Mouse (Mus musculus): Measurements from ENCODE around the gene Oosp1. TPM values are rescaled to one million over a fixed set of nuclear protein-coding genes. Genes with fewer than 3 reads are reported as not detected.

Oosp1 gene
- polyA plus RNA-seq, 1 experiment from 2014 or later: not detected

DNA sequence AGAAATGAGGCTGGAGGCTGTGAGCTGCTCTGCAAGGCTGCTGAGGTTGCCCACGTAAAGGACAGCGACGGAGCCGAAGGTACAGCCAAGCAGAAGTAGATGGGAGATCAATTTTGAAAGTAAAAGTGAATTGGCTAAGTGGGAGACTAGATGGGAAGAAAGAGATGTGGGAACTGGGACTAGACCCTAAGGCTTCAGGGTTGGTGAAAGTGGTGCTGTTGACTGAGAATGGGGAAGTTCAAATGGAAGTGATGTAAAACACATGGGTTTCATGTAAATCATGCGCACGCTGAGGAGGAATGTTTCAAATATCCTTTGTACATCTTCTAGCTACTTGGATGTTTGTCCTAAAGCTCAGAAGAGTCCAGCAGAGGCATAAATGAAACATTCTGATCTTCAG, 7.4 kb upstream of the Oosp1 start:
- Histone ChIP-seq H3K9ac (ENCODE audit: low read depth, low read length) (no peak overlapping the region), H3K4me1 (replicated peaks; ENCODE audit: control insufficient read depth, insufficient read depth, low read length) (no peaks in the 10 kb centered on the region), H3K9me3 (ENCODE audit: control insufficient read depth, low read length) (no peaks in the 10 kb centered on the region), H3K27me3 (ENCODE audit: control insufficient read depth, insufficient read depth, low read length) (no peaks in the 10 kb centered on the region), H3K4me3 (ENCODE audit: low read depth, low read length) (no peak overlapping the region), H3K27ac (ENCODE audit: low read depth, low read length) (no peak overlapping the region), H3K4me2 (replicated peaks; ENCODE audit: low read depth, low read length) (no peak overlapping the region), H3K36me3 (ENCODE audit: control insufficient read depth, insufficient read depth, low read length) (no peaks in the 10 kb centered on the region)
- ATAC-seq (ENCODE audit: low FRiP score) (no peak), DNase-seq (ENCODE audit: low spot score) (no peak)
- 89% methylated on average over 6 of the region's 6 CpGs for WGBS

DNA sequence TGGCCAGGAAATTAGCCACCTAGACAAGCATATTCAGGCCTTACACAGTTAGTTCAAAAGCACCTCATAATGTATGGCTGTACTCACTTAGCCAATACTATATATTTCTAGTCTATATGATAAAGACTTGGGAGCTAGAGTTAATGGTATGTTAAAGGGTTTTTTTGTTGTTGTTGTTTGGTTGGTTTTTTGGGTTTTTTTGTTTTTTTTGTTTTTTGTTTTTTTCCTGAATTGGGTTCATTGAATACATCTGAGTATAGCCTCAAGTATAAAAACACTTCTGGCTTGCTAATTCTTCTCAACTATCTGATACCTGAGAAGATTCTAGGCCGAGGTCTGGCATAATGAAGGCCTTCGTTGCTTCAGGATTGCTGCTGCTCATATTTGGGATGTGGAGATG, 5.8 kb upstream of the Oosp1 start, which contains the start of gene Oosp3:
Oosp3 (plus strand) TSS at position 301 of the 400 bp plus-strand sequence.
- no peak within 1 kb of the TSS for H3K27ac ChIP-seq (ENCODE audit: low read depth, low read length)
- no peaks in the 10 kb centered on the region for H3K4me1 ChIP-seq (replicated peaks; ENCODE audit: control insufficient read depth, insufficient read depth, low read length)
- ATAC-seq (ENCODE audit: low FRiP score) (no peak), DNase-seq (ENCODE audit: low spot score) (no peak)
- no peaks in the 10 kb centered on the region for H3K9me3 ChIP-seq (ENCODE audit: control insufficient read depth, low read length)
- 84% methylated on average over 2 of the region's 2 CpGs for WGBS
- H3K36me3 ChIP-seq (ENCODE audit: control insufficient read depth, insufficient read depth, low read length): no peaks in the 10 kb centered on the region
- H3K27me3 ChIP-seq (ENCODE audit: control insufficient read depth, insufficient read depth, low read length): no peaks in the 10 kb centered on the region
- no peak within 1 kb of the TSS for H3K9ac ChIP-seq (ENCODE audit: low read depth, low read length)
- no peak within 1 kb of the TSS for H3K4me2 ChIP-seq (replicated peaks; ENCODE audit: low read depth, low read length)
- no peak within 1 kb of the TSS for H3K4me3 ChIP-seq (ENCODE audit: low read depth, low read length)

DNA sequence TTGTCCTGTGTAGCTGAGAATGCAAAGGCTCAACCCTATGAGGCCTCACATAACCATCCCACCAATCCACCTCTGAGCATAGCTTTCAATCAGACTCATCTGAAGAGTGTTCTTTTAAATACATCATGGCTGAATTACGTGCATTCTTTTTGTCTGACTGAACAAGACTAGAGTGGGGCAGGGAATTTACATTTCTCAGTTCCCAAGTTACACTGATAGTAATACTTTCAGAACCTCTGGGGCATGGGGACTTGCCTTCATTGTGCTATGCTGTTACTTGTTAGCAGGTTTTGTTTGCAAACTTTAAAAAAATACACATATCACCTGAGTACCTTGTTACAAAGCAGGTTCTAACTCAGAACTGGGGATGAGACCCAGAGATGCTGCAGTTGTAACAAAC, 504 bp upstream of the Oosp1 start:
- Histone ChIP-seq H3K36me3 (ENCODE audit: control insufficient read depth, insufficient read depth, low read length) (no peaks in the 10 kb centered on the region), H3K9me3 (ENCODE audit: control insufficient read depth, low read length) (no peaks in the 10 kb centered on the region), H3K4me3 (ENCODE audit: low read depth, low read length) (no peak overlapping the region), H3K27me3 (ENCODE audit: control insufficient read depth, insufficient read depth, low read length) (no peaks in the 10 kb centered on the region), H3K4me2 (replicated peaks; ENCODE audit: low read depth, low read length) (no peak overlapping the region), H3K4me1 (replicated peaks; ENCODE audit: control insufficient read depth, insufficient read depth, low read length) (no peaks in the 10 kb centered on the region), H3K9ac (ENCODE audit: low read depth, low read length) (no peak overlapping the region), H3K27ac (ENCODE audit: low read depth, low read length) (no peak overlapping the region)
- DNase-seq (ENCODE audit: low spot score) (no peak), ATAC-seq (ENCODE audit: low FRiP score) (no peak)
- WGBS: 59% methylated on average over 1 of the region's 1 CpGs

DNA sequence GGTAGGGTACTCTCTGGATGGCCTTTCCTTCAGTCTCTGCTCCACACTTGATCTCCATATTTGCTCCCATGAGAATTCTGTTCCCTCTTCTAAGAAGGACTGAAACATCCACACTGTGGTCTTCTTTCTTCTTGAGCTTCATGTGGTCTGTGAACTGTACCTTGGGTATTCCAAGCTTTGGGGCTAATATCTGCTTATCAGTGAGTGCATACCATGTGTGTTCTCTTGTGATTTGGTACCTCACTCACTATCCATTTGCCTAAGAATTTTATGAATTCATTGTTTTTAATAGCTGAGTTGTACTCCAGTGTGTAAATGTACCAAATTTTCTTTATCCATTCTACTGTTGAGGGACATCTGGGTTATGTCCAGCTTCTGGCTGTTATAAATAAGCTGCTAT, 29.4 kb downstream of the Oosp1 start:
- ATAC-seq (ENCODE audit: low FRiP score) (no peak), DNase-seq (ENCODE audit: low spot score) (no peak)
- H3K27me3 ChIP-seq (ENCODE audit: control insufficient read depth, insufficient read depth, low read length): no peaks in the 10 kb centered on the region
- no peak overlapping the region for H3K4me2 ChIP-seq (replicated peaks; ENCODE audit: low read depth, low read length)
- H3K9me3 ChIP-seq (ENCODE audit: control insufficient read depth, low read length): no peaks in the 10 kb centered on the region
- no peaks in the 10 kb centered on the region for H3K4me1 ChIP-seq (replicated peaks; ENCODE audit: control insufficient read depth, insufficient read depth, low read length)
- H3K27ac ChIP-seq (ENCODE audit: low read depth, low read length): no peak overlapping the region
- H3K4me3 ChIP-seq (ENCODE audit: low read depth, low read length): no peak overlapping the region
- H3K36me3 ChIP-seq (ENCODE audit: control insufficient read depth, insufficient read depth, low read length): no peaks in the 10 kb centered on the region
- no peak overlapping the region for H3K9ac ChIP-seq (ENCODE audit: low read depth, low read length)

DNA sequence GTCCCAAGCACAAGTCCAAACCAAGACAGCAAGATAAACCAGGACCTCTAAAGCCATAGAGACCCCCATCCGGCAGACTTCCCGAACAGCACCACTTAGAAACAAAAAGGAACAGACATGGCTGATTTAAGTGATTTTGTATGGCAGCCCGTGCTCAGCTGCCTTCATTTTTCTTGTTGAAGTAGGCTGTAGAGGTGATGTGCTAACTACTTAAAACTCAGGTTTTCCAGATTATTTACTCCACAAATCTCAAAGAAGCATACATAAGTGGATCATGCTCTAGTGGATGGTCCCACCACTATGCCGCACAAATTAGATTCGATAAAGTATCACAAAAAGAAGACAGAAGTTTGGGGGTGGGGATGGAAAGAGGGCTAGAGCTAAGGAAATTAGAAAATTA, 30.5 kb downstream of the Oosp1 start, which contains the start of gene Oosp2:
Oosp2 (minus strand) TSS at position 101 of the 400 bp plus-strand sequence.
- no peaks in the 10 kb centered on the region for H3K27me3 ChIP-seq (ENCODE audit: control insufficient read depth, insufficient read depth, low read length)
- H3K4me1 ChIP-seq (replicated peaks; ENCODE audit: control insufficient read depth, insufficient read depth, low read length): no peaks in the 10 kb centered on the region
- 93% methylated on average over 5 of the region's 5 CpGs for WGBS
- no peak within 1 kb of the TSS for H3K9ac ChIP-seq (ENCODE audit: low read depth, low read length)
- no peaks in the 10 kb centered on the region for H3K36me3 ChIP-seq (ENCODE audit: control insufficient read depth, insufficient read depth, low read length)
- no peak within 1 kb of the TSS for H3K4me3 ChIP-seq (ENCODE audit: low read depth, low read length)
- H3K27ac ChIP-seq (ENCODE audit: low read depth, low read length): no peak within 1 kb of the TSS
- no peak within 1 kb of the TSS for H3K4me2 ChIP-seq (replicated peaks; ENCODE audit: low read depth, low read length)
- no peak for DNase-seq (ENCODE audit: low spot score)
- no peak for ATAC-seq (ENCODE audit: low FRiP score)
- H3K9me3 ChIP-seq (ENCODE audit: control insufficient read depth, low read length): no peaks in the 10 kb centered on the region

DNA sequence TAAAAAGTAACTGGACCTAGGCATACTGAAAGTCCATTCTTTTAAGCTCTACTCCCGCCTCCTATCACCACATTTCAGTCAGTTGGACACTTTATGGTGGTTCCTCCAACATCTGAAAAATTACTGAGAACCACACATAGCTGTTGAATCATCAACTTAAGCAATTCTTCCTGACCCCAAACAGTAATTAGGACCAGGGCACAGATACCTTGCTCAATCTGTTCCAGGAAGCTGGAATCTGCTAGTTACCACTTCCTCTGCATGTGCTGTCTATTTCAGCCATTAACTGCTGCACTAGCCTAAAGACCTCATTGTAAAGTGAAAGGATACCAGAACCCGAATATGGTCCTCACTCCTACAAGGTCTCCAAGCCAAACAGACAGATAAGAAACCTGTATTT, 31.8 kb downstream of the Oosp1 start:
- Histone ChIP-seq H3K36me3 (ENCODE audit: control insufficient read depth, insufficient read depth, low read length) (no peaks in the 10 kb centered on the region), H3K9ac (ENCODE audit: low read depth, low read length) (no peak overlapping the region), H3K4me2 (replicated peaks; ENCODE audit: low read depth, low read length) (no peak overlapping the region), H3K4me1 (replicated peaks; ENCODE audit: control insufficient read depth, insufficient read depth, low read length) (no peaks in the 10 kb centered on the region), H3K9me3 (ENCODE audit: control insufficient read depth, low read length) (no peaks in the 10 kb centered on the region), H3K27me3 (ENCODE audit: control insufficient read depth, insufficient read depth, low read length) (no peaks in the 10 kb centered on the region), H3K4me3 (ENCODE audit: low read depth, low read length) (no peak overlapping the region), H3K27ac (ENCODE audit: low read depth, low read length) (no peak overlapping the region)
- WGBS: 75% methylated on average over 2 of the region's 2 CpGs
- no peak for DNase-seq (ENCODE audit: low spot score)
- ATAC-seq (ENCODE audit: low FRiP score): no peak

DNA sequence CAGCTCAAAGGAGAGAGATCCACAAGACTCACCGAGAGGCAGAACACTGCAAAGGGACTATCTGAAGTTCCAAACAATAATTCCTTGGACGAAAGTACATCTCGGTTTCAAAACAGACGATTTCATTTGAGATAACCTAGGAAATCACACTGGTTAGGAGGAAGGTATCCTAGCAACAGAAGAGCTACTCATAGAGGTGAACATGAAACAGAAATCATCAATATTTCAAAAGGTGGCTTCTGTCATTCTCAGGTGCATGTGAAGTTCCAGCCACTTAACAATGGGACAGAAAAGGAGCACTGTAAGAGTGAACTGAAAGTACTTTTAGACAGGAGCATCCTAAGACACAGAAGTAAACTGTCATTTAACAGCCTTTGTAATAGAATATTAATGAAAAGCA, 41.4 kb downstream of the Oosp1 start:
- H3K9me3 ChIP-seq (ENCODE audit: control insufficient read depth, low read length): no peaks in the 10 kb centered on the region
- H3K36me3 ChIP-seq (ENCODE audit: control insufficient read depth, insufficient read depth, low read length): no peaks in the 10 kb centered on the region
- ATAC-seq (ENCODE audit: low FRiP score) (no peak), DNase-seq (ENCODE audit: low spot score) (no peak)
- no peaks in the 10 kb centered on the region for H3K27me3 ChIP-seq (ENCODE audit: control insufficient read depth, insufficient read depth, low read length)
- 82% methylated on average over 4 of the region's 4 CpGs for WGBS
- no peak overlapping the region for H3K9ac ChIP-seq (ENCODE audit: low read depth, low read length)
- H3K4me1 ChIP-seq (replicated peaks; ENCODE audit: control insufficient read depth, insufficient read depth, low read length): no peaks in the 10 kb centered on the region
- H3K27ac ChIP-seq (ENCODE audit: low read depth, low read length): no peak overlapping the region
- no peak overlapping the region for H3K4me3 ChIP-seq (ENCODE audit: low read depth, low read length)
- no peak overlapping the region for H3K4me2 ChIP-seq (replicated peaks; ENCODE audit: low read depth, low read length)

DNA sequence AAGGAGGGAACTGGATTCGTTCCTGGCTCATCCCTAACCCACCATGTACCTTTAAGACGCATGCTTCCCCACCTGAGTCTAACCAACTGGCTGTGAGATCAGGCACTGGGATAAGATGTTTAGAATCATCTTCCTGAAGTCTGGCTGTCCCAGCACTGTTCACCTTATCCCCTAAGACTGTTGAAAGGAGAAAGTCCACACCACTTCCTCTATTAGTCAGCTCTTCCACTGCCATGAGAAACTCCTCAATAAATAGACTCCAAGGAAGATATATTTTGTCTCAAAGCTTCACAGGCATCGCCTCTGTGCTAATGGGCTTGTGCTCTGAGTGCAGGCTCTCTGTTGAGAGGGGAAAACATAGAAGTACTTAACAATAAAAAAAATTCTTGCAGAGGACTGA, 44.8 kb downstream of the Oosp1 start:
- 89% methylated on average over 3 of the region's 3 CpGs for WGBS
- DNase-seq (ENCODE audit: low spot score) (no peak), ATAC-seq (ENCODE audit: low FRiP score) (no peak)
- Histone ChIP-seq H3K9me3 (ENCODE audit: control insufficient read depth, low read length) (no peaks in the 10 kb centered on the region), H3K4me1 (replicated peaks; ENCODE audit: control insufficient read depth, insufficient read depth, low read length) (no peaks in the 10 kb centered on the region), H3K27ac (ENCODE audit: low read depth, low read length) (no peak overlapping the region), H3K4me2 (replicated peaks; ENCODE audit: low read depth, low read length) (no peak overlapping the region), H3K4me3 (ENCODE audit: low read depth, low read length) (no peak overlapping the region), H3K27me3 (ENCODE audit: control insufficient read depth, insufficient read depth, low read length) (no peaks in the 10 kb centered on the region), H3K36me3 (ENCODE audit: control insufficient read depth, insufficient read depth, low read length) (no peaks in the 10 kb centered on the region), H3K9ac (ENCODE audit: low read depth, low read length) (no peak overlapping the region)

DNA sequence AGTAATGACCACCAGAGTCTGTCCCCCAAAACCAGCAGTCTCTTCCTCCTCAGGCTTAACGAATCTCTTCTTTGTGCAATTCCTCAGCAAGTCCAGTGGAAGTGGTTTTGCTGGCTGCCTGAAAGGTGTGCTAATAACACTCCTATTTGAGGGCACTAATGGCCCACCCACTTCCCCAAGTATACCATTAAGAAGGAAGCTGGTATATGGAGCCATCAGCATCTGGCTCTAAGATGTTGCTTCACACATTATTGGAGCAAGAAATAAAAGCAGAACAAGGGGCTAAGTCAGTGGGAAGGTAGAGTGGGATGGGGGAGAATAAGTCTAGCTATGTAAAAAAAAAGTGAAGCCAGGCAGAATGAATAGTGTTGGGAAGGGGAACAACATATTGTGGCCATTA, 50.2 kb downstream of the Oosp1 start, which contains the start of gene Ms4a3:
Ms4a3 (minus strand) TSS at position 120 of the 400 bp plus-strand sequence.
- 73% methylated on average over 1 of the region's 1 CpGs for WGBS
- no peaks in the 10 kb centered on the region for H3K4me1 ChIP-seq (replicated peaks; ENCODE audit: control insufficient read depth, insufficient read depth, low read length)
- H3K36me3 ChIP-seq (ENCODE audit: control insufficient read depth, insufficient read depth, low read length): no peaks in the 10 kb centered on the region
- no peak within 1 kb of the TSS for H3K9ac ChIP-seq (ENCODE audit: low read depth, low read length)
- no peak within 1 kb of the TSS for H3K27ac ChIP-seq (ENCODE audit: low read depth, low read length)
- H3K4me2 ChIP-seq (replicated peaks; ENCODE audit: low read depth, low read length): no peak within 1 kb of the TSS
- DNase-seq (ENCODE audit: low spot score): no peak
- ATAC-seq (ENCODE audit: low FRiP score): no peak
- H3K4me3 ChIP-seq (ENCODE audit: low read depth, low read length): no peak within 1 kb of the TSS
- no peaks in the 10 kb centered on the region for H3K9me3 ChIP-seq (ENCODE audit: control insufficient read depth, low read length)
- H3K27me3 ChIP-seq (ENCODE audit: control insufficient read depth, insufficient read depth, low read length): no peaks in the 10 kb centered on the region
